Mouse (Mus musculus): Measurements from ENCODE around the gene Apol10b.
A peak's percentile ranks its signal among the peaks of the same experiment; 100 is the strongest.
"Not testable (repeated sequence)": the region's sequence is repeated elsewhere in the genome, so short reads cannot be mapped to it uniquely, and the experiment has no call there.

The Apol10b gene

DNA sequence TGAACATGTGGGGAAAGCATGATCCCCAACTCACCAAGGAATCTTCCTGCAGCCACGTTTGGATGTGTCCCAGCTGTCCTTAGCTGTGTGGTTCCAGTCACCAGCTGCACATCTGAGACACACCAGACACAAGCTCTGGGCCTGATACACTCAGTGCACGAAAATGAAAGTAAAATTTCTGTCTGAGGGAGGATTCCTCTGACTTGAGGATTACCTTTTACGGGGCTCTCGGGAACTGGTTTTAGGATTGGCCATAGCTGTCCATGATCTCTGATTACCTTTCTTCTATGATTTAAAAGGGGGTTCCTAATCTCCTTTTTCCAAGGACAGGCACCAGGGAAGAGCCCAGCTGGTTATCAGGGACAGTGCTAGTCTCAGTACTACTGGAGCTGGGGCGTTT is at the start of gene Apol10b:
TSS of gene Apol10b (minus strand) at position 165 of the 400 bp plus-strand sequence.
- DNase-seq: no peak

DNA sequence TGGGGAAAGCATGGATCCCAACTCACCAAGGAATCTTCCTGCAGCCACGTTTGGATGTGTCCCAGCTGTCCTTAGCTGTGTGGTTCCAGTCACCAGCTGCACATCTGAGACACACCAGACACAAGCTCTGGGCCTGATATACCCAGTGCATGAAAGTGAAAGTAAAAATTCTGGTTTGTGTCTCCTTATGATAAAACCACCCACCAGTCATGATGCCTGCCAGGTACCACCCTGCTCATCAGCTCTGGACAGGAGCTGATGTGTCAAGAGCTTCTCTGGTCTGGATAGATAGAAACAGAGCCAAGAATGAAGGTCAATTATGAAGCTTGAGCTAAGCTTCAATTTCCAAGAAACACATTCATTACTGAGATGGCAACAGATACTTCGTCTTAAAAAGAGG is 47.3 kb upstream of the Apol10b start, which contains the start of gene Apol11b:
TSS of gene Apol11b (minus strand) at position 111 of the 400 bp plus-strand sequence.
- DNase-seq: not testable (repeated sequence)

DNA sequence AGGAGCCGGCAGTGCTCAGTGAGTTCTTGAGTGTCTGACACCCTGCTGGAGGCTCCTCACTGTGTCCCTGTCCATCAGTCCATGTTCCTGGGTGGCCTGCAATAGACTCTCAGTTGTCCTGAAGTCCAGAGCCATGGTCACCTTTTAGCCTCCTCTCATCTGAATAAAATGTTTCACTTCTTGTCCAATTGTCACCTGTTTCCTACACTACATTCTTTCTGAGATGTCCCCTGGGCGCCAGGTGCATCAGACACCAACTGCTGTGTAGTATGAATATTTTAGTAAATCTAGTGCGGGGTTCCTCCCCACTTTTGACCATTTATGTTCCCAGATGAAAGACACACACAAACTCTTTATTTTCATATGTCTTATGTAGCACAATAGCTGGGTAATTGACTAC is 33.9 kb upstream of the Apol10b start:
- not testable (repeated sequence) for DNase-seq

DNA sequence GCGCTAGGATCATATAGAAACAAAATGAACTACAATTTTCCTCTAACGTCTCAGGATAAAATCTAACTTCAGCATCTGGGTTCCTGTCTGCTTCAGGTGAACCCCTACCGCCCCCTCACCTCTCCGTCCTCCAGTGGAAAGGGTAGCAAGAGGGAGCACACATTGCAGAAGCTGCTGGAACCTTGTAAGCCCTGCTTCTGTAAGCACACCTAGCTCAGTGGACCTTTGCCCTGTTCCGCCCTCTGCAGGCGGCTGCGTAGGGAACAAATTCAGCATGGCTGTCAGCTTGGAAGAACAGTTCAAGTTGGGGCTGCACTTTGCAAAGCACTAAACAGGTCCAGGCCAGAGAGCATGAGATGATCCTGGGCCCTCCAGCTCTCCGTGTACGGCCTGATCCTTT is 32.7 kb upstream of the Apol10b start:
- not testable (repeated sequence) for DNase-seq

DNA sequence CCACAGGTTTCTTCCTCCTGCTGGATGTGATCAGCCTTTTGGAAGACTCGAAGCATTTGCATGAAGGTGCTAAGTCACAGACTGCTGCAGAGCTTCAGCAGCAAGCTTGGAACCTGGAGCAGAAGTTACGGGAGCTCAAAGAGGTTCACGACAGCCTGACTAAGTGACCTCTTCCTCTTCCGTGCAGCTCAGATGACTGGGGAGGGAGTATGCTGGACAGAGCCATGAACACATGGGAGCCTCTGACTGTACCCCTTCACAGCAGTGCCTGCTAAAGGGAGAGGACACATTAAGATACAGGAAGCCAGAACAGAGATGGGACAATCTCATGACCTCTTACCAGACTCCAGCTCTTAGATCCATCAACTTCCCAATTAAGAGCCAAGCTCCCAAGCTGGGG is 30.5 kb upstream of the Apol10b start:
- not testable (repeated sequence) for DNase-seq

DNA sequence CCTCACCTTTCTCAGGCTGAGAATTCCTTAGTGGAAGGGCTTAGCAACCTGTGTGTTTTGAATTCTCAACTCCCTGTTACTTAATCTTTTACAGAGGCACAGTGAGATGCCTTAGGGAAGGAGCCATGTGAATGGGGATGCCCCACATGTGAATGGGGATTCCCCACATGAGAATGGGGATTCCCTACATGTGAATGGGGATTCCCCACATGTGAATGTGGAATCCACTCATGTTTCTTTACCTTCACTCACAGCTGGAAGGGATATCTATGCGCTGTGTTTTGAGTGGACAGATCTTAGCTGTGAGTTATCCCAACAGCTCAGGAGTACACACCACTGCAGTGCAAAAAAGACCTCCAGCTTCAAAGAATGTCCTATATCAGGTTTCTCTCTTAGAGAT is 28.8 kb upstream of the Apol10b start:
- DNase-seq: no peak

DNA sequence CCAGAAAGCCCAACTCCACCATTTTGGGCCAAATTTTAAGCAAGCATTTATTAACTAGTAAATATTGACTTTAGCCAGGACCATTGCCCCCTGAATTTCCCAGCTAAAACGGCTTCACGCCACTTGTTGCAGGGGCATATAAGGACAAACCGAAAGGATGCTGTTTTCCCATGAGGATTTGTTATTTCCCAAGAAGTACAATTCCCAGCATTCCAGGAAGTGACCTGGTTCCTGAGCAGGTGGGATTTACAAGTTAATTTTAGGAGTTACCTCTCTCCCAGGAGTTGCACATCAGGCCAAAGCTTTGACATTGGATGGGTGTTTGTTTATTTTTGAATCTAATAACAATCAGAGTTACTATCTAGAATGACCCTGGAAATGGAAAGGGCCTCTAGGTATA is 10.1 kb upstream of the Apol10b start:
- no peak for DNase-seq

DNA sequence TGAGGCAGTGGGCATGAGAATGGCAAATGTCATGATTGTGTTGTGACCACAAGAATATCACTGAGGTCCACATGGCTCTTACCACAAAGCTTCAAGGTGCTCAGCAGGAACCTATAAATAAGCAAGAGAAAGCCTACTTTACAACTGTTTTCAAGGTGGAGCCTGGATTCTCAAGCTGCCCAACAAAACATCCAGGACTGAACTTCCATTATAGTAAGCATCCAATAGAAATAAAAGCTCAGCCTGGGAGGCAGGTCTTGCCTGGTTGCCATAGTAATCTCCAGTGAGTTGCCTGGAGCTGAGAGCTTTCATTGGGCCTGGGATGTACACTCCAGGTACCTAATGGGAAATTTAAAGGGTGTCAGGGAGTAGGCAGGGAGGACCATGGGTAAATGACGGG is 3.0 kb upstream of the Apol10b start, which contains the start of gene Gm36245:
TSS of gene Gm36245 (plus strand) at position 301 of the 400 bp plus-strand sequence.
- DNase-seq: no peak

DNA sequence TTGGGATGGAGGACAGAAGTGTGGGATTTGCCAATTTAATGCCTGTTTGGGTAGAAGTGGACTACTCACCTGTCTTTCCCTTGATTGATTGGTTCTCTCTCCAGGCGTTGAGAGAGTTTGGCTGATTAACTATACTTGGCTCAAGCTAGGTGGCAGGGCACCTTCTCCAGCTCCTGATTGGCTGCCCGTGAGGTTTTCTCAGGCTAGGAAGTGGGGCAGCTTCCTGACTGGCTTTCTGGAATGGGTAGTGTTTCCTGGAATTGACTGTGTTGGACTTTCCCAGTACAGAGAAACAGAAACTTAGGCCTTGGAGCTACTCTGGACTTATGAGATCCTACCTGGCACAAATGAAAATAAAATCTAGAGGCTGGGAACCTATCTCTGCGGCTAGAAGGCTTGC is 2.5 kb upstream of the Apol10b start:
- DNase-seq: no peak

DNA sequence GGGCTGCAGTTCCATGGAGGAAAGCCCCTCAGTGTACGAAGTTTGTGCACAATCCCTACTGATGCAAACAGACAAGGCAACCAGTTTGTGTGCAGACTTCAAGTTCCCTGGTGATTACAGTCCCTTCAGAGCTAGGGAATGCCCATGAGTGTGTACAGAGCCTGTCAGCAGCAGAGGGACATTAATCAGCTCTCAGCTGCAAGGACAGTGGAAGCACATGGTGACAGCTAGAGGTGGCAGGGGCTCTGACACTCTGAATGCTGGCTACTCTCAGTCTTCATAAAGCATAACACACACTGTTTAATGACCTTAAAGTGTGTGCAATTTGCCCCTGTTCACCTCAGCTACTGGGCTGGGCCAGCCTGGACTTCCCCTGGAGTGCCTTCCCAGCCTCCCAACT is 2.4 kb downstream of the Apol10b start:
- DNase-seq: no peak

DNA sequence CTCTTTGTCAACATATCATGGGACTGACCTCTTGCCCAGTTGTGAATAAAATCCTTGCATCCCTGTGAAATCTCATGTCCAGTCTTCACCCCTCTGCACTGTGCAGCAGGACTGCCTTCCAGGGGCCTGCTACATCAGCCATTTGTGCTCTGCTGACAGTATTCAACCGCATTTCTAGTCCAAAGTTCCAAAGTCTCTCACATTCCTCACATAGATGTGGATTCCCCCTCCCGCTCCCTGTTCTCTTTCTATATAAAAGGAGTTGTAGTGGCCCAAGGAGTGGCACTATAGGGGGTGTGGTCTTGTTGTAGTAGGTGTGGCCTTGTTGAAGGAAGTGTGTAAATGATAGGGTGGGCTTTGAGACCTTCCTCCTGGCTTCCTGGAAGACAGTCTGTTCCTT is 5.0 kb downstream of the Apol10b start:
- DNase-seq: no peak

DNA sequence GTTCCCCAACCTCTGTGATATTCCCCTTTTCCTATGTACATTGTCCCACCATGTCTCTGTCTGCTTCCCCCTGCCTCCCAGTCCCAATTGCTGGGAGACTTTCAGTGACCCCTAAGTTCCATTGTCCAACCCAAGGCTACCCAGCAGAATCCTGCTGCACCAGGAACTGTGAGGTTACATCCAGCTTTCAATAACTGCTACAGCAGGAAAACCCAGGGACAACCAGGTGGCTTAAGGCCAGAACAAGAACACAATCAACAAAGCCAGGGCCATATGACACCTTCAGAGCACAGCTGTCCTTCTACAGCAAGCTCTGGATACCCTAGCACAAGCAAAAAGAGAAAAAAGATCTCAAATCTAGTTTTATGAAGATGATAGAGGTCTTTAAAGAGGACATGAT is 6.9 kb downstream of the Apol10b start:
- DNase-seq: no peak

DNA sequence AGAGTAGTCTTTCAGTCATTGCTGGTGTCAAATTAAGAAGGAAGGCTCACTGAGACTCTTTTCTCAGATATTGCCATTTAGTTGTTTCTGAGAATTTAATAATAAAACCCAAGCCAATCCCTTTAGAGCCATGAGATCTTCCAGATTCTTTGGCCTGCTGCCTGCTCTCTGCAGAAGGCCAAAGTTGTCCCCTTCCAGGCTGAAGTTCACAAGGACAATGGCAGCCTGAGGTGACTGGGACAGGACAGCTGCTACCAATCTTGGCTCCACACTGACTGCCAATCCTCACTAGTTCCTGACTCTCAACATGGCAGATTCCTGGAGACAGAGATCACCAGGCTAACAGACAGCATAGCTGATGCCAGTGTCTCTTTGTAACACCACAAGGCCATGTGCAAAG is 8.9 kb downstream of the Apol10b start:
- no peak for DNase-seq

DNA sequence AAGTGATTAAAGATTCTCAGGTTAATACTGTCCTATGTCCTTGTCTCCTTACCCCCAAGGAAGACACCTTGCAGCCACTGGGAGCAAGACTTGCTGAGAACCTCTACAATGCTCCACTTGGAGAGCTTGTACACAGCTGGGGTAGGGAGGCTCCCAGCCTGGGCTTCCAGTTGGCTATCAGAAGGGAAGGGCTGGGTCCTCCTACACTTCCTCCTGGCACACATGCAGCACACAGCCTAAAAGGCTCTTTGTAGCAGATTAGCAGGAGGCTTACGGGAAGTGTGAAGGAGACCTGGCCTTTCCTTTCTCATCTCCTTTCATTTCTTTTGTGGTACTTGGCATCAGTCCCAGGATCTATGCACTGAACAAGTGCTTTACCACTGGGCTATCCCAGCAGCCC is 14.2 kb downstream of the Apol10b start:
- DNase-seq: peak; percentile 7

DNA sequence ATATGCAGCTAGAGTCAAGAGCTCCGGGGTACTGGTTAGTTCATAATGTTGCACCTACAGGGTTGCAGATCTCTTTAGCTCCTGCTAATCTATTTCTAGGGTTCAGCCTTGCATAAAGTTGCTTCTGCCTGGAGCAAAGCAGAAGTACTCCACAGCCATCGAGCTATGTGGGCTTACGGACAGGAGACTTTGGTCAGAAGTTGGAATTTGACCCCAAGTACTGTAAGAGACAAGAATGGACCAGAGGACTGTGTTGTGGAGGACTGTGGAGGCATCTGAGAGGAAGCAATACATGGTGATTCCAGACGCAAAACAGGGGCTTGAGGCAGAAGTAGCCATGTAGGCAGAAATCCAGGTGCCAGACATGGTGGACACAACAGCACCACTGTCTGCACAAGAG is 16.6 kb downstream of the Apol10b start:
- DNase-seq: no peak

DNA sequence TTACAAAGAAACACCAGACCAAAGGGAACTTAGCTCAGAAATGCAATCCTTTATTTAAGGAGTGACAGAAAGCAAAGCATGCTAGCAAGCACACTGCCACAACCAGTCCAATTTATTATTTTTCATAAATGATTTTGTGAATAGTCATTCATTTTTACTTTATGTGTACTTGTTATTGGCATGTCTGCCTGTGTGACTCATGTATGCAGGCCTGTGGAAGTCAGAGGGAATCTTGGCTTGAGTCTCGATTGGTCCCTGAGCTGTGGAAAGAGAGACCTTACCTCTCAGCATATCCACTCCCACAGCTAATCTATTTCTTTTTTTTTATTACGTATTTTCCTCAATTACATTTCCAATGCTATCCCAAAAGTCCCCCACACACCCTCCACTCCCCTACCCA is 17.1 kb downstream of the Apol10b start:
- DNase-seq: no peak

DNA sequence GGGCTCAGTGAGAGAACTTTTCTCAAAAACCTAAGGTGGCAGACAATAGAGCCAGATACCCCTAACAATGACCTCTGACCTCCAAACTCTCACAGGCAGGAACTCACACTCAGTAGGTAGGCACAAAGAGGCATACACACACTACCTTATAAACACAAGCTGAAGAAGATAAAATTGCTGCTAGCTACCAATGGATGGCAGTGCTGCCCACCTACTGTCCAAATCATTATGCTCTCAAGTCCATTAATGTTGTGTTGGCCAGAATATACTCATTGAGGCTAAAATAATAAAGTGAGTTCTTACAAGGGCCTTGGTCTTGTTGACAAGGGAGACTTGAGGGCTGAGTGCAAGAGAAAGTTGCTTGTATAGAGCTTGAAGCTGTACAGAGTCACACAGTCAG is 32.7 kb downstream of the Apol10b start:
- no peak for DNase-seq

DNA sequence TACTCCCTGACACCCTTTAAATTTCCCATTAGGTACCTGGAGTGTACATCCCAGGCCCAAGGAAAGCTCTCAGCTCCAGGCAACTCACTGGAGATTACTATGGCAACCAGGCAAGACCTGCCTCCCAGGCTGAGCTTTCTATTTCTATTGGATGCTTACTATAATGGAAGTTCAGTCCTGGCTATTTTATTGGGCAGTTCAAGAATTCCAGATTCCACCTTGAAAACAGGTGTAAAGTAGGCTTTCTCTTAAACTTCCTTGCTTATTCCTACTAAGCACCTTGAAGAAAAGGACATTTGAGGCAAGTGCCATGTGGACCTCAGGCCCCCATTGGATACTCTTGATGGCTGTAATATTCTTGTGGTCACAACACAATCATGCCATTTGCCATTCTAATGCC is 34.1 kb downstream of the Apol10b start, which contains the start of gene 1700025B11Rik:
TSS of gene 1700025B11Rik (minus strand) at position 101 of the 400 bp plus-strand sequence.
- DNase-seq: no peak

DNA sequence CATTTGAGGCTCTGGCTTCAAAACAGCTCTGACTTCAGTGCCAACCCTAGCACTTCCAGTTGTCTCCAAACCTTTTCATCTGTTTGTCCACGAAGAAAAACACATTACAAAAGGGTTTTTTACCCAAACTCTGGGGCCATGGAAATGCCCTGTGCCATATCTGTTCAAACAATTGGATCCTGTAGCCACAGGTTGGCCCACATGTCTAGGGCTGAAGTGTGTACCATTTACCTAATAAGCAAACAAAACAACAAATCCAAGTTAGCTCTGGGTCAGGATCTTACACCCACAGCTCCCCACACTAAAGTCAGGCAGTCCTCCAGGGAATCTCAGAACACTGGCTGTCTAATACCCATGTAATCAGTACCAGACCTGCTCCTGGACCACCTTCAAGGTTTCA is 56.7 kb downstream of the Apol10b start:
- not testable (repeated sequence) for DNase-seq
